Mouse (Mus musculus) right cerebral cortex, postnatal 25 days (tissue): ENCODE measurements at regions not wholly inside any gene's neighbourhood (a gene's known extent, or its start where the extent isn't known, plus 50 kb on each side); places are given as distances from the start of the nearest gene placed in this dataset.
A peak's percentile ranks its signal among the peaks of the same experiment; 100 is the strongest.

ENCODE experiments used
- DNase-seq: peaks from one replicate; pipeline ENCODE4 v3.0.0; 2022

DNA sequence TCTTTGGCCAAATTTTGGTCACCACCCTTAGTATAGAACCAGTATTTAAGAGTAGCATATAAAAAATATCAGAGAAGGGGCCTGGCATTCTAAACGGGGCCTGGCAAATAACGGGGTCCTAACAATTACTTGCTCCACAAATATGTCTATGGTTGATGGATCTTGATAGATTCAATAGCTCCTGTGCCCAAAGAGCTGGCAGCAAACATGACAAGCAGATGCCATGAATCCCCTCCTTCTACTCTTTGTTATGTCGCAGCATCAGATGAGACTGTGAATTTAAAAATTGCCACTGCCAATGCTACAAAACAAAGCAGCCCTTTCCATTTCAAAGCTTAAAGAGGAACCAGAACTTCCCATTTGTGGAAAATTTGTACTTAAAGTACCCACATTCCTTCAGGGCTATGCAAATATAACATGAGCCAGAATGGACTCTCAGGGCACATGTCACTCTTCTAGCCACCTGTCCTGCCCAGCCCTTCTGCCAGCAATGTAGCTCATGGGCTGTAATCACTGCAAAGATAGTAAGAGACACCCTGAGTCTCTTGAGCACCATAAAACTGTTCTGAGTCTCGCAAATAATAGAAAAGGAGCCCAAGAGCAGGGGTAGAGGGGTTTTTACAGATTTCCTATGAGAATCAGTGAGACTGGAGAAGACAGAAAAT is 342.4 kb upstream of the Kirrel3 start:
- no peak for DNase-seq

DNA sequence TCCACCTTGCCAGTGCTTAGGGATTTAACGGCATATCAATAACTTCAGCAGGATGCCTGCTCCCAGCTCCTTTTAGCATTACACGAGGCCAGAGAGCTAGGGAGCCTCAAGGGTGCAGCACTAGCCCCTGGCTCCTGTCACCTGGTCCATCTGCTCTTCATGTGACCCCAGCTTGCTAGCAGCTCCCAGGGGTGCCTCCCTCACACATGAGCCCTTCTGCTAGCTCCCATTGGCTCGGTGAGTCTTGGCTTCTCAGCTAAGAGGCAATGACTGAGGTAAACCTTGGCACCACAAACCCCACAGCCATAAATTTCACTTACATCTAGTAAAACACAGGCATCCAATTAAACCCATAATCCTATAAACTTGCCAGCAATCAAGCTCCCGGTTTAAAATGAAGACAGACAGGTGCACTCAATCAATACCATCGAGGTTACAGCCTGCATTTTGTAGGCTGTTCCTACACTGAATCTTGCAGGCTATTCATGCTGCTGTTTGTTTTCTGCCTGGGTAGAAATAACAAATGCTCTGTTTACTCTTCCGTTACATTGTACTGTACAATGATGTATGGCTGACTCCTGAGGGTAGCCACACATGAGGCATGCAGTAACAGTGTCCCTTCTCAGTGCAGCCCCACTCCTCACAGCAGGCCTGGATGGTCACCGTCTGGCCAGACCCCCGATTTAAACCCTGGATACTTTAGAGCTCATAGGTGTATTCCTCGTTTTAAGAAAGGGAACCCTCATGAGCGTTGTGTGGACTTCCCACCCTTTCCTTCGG is 330.3 kb upstream of the Kirrel3 start:
- DNase-seq, result no peak

DNA sequence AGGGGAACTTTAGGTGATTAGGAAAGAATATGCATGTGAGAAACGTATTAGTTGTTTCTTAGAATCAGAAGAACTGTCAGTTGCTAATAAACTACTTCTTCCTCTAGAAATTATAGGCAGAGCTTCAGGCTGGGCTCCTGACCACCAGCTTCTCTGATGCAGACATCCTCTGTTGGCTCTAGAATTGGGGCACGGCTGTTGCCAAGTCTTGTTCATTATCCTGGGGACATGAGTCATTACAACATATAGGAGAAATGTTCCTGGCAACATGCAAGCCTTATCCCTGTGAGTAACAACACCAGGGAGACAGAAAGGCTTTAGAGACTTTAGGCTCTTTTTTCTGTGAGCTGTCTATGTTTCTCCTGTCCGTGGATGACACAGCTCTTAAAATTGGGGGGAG is 329.1 kb upstream of the Kirrel3 start:
- peak; percentile 61 for DNase-seq

DNA sequence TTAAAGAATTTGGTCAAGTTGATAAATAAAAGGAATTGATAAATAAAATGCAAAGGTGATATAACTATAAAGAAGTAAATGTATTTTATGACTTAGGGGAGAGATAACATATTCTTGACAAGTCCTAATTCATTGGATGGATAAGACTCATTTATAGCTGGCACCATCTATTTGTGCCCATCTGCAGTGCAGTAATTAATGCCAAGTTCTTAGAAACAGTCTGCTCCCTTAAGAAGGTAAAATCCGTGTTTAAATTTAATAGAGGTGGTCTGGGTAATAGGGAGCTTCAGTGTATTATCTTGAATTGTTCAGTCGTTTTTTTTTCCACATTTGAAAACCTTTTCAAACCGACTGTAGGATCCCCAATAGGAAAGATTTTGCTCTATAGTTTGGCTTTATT is 324.6 kb upstream of the Kirrel3 start:
- DNase-seq, result no peak

DNA sequence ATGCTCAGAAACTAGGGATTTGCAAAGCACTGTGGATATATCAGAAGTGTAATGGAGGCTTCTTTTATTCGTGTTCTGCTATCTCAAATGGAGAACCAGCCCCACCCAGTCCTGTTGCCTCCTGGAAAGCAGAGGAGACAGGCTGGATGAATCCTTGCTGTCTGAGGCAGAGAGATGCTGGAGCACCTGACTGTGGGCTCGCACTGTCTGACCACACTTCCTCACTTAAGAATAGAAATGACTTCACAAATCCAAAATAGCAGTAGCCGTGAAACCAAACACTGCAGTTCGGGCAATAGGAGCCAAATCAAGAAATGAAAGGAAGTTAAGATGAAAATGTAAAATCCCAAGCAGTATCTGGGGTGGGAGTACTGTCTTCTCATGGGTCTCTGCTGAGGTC is 299.4 kb upstream of the Kirrel3 start:
- peak; percentile 18 for DNase-seq

DNA sequence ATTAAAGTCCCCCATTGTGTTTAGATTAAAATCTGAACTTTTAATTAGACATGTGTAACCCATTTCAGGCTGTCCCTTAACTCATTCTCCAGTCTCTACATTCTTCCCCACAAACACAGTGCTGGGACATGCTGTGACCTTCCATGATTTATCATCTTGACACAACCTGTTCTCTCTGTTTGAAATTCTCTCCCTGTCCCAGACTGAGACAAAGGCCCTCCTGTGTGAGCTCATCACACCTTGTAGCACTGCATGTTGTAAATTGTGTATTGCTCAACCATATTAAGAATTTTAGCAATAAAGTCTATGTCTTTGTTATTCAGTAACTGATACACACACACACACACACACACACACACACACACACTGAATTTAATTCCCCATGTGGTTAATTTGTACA is 293.2 kb upstream of the Kirrel3 start:
- DNase-seq, result no peak

DNA sequence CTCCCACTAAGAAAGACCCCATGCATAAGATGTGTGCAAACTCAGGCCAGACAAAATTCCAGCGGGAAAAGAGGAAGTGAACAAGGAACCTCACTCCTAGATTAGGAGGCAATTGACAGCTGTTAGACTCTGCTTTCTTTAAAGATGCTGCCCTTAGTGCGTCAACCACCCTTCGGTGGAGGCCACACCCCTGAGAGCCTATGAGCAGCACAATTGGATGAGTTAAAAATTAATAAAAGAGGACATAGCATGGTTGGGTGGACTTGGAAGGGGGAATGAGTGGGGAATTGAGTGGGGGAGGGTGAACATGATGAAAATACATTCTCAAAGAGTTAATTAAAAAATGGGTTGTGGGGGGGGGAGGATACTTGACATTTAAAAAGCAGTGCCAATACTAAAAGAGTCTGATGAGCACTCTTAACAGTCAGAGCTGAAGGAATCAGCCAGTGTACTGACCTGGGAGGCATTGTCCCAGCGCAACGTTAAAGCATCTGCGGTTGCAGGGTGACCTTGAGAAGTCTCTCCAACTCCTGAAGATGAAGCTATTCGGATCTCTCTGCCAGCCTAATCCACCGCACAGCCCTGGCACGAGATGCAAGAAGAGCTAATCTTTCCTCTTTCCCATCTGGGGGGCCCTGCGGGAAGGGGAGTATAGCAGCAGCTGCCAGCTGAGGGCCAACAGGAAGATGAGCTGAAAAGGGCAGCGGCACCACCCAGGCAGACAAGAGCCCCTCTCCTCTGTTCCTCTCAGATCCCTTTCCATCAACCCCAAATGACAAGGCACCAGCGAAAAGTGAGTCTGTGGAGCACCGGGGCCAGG is 283.4 kb upstream of the Kirrel3 start:
- DNase-seq, result no peak

DNA sequence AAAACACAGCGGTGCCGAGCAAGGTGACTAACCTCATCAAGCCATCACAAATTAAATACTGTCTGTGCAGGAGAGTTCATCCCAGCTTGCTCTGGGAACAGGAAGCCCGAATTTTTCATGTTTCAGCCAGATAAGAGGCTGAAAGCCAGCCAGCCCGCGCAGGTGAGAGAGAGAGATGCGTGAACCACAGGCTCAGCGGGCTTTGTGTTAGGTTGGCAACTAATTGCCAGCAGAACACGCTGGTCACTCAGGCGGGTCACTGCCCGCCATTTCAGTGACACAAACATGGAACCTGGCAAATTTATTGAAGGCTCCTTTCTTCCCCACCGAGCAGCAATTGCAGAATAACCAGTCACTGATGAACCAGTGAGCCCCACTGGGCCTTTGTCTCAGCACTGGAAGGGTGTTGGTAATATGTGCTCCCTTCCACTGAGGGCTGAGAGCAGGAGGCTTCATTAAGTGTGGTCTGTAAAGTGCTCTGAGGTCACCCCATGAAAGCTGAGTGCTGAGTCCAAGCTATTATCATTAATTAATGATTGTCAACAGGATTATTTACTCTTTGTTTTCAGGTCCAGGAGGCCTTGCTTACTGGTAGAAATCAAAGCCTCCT is 282.6 kb upstream of the Kirrel3 start:
- no peak for DNase-seq

DNA sequence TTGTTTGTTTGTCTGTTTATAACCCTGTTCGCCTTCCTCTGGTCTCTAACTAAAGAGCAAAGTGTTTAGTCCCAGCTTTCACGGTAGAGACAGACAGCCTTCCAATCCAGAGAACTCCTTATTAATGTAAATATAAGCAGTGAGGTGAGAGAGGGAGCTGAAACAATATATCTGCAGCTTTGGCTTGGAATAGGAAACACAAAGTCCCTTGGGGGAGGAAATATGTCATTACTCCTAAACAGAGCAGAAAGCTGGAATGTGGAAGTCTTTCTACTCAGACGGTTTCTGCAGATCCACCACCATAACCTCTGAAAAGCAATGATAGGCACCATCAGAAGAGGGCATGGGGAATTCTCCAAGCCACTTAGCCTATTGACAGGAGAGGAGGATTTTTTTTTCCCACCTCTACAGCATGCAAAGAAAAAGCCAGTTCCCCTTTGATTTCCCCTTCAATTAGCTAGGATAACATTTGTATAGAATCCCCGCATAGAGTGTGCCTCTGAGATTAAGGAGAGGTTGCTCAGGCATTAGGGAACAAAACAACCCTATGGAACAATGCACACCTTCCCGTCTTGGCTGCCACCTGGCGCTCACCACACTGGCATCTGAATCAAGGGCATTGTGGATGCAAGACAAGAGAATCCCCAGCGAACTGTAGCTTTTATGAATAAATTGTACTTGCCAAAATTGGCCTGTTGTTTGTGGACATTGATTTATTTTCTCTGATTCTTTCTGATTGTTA is 281.9 kb upstream of the Kirrel3 start:
- DNase-seq, result no peak

DNA sequence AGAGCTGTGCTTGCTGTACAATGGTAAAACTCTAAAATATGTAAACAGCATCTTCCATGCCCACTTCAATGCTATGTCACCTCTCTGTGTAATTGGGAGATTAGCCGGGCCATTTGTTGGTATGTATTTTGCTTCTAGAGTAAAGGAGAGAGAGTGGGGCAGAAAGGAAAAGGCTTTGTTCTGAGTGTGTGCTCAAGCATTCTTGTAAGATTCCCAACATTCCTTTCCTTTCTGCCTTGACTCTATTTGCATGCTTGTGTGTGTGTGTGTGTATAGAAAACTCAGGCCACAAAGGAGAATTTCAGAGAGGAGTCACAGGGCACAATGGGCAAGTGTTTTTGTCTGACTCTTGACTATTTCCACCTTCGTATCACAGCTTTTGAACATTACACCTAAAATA is 281.2 kb upstream of the Kirrel3 start:
- no peak for DNase-seq

DNA sequence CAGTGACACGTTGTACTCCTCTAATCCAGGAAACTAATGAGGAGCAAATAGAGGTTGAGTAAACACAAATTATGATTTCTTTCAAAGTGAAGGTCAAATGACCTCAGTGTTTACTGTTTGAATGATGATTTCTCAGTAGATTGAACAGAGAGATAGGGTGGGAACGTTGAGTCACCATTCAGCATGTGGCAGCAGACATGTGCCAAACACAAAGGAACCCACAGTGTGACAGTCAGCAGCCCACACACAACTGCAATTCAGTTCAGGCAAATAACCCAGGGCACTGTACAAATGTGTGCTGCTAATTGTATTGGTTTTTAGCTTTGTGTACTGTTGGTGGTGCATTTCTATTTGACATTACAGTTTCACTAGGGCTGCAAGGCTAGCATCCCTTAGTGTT is 254.1 kb upstream of the Kirrel3 start:
- DNase-seq, result no peak

DNA sequence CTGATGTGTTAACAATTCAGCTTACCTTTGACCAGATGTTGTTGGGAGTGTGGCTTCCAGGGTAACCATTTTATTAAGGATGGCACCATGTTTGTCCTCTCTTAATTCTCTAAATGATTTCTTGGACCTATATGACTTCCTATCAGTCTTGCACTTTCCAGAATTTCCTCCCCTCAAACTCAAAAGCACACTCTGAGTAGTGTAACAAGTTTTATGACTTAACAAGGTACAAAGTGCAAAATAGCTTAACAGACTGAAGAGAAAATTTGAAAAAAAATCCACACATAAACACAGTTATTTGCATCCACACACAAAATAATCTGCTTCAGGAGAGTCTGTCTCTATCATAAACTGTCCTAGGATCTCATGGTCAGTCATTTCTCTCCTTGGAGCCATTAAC is 251.0 kb upstream of the Kirrel3 start:
- no peak for DNase-seq

DNA sequence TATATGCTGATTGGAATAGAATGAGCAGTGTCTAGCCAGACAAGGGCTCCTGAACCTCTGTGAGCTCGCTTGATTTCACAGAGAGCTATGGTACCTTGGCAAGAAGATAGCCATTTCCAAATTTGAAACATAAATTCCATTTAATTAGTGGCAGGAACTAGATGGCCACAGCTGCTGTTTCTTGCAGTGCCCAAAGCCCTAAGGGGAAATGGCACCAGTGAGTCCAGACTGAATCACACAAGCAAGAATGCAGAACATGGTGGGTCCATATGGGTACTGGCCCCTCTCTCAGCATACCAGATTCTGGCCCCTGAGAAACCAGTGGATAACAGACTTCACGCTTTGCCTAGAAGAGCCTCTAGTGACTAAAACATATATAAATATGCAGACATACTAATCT is 246.2 kb upstream of the Kirrel3 start:
- DNase-seq, result no peak

DNA sequence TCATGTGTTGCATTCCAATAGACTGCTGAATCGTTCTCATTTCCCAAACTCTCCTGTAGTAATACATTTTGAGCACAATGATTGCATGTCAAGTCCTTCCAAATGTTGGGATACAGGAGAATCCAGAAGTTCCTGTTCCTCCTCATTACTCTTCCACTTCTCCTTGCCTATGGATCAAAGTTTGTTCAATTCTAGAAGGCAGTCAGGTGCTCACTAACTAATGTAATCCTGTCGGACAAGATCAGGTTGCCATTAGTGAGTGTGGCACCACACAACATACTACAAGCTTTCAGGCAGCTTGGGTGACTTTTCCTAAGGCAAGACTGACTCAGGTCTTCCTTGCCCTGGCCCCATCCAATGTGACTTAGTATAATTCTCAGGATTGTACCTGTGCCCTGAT is 242.0 kb upstream of the Kirrel3 start:
- no peak for DNase-seq

DNA sequence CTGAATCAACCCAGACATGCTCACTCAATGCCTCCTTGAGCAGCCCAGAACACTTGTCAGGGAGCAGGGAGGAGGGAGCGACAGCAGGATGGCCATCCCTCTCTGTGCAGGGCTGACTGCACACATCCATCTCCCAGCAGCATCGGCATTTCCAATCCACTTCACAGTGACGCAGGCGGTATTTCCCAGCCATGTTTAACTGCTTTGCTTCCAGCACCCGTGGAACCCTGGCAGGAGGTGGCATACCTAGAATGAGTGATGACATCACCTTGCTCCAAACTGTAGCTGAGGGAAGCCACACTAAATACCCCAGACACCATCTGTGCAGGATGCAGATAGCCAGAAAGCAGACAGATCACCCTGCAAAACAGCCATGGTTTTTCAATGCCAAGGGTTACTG is 241.1 kb upstream of the Kirrel3 start:
- no peak for DNase-seq

DNA sequence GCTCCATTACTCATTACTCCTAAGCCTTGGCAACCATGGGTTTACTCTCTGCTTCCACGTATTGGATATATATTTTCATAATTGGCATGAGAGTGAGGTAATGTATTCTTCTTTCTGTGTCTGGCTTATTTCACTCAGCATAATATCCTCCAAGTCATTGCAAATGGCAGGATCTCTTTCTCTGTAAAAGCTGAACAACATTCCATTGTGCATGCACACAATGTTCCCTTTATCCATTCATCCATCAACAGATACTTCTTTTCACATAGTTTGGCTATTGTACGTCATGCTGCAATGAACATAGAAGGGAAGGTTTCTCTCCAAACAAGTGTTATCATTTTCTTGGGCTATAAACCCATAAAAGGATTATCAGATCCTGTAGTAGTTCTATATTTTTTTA is 232.9 kb upstream of the Kirrel3 start:
- no peak for DNase-seq

DNA sequence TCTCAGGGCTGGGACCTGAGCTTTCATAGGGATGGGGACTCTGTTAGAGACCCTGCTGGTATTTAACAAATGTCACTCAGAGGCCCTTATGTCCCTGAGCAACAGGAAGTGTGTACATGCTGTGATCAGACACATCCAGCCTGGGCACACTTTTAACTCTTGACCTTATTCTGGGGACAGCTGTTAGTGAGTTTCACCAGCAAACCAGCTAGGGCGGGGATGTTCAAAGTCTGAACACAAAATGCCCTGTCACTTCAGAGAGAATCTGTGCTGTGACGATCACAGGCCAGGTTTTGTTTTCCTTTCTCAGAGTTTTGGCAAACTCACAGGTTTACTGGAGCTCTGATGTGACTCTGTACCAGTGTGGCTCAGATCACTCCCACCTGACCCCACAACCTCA is 227.2 kb upstream of the Kirrel3 start:
- no peak for DNase-seq

DNA sequence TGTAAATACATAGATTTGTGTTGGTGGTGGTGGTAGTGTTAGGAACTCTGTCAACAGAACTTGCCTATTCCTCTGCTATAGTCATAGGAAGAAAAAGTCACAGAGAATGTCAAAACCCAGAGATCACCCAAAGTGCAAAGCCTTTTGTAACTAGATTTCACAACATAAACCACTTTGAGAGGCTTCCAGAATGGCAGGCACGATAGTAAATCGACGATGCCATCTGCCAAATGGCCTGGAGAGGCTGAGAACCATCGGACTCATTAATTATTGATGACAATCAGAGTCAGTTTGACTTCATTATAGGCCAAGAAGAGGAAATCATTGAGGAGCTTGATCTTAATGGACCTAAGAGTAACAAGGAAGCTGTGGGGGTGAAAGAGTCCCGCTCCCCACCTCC is 207.6 kb upstream of the Kirrel3 start:
- no peak for DNase-seq

DNA sequence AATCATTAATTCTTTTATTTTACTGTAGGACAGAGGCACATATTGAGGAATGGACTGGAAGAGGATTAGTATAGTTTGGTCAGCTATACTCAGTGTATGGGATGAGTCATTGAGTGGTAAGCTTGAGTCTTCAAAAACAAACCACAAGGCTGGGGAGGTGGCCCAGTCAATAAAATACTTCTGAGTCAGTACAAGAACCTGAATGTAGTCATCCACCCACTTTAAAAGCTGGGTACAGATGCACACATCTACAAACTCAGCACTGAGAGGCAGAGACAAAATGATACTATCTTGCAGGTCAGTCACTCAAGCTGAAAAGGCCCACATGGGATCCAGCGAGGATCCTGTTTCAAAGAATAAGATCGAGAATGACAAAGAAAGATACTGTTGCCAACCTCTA is 206.3 kb upstream of the Kirrel3 start:
- no peak for DNase-seq

DNA sequence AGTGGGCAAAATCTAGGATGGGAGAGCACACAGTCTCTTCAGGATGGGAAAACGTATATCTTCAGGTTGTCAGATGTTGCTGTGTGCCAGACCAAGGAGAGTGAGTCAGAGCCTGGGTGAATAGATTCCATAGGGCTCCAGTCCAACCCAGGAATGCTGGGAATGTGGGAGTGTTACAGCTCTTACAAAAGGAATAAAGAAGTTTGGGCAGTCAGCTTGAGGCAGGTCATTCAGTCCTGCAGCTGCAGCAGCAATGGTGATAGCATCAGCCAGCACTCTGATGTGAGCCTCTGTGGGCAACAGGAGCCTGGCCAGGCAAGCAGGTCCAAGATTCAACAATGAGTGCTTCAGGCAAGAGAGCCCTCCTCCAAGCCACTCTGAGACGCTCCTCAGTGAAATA is 205.8 kb upstream of the Kirrel3 start:
- peak; percentile 16 for DNase-seq

DNA sequence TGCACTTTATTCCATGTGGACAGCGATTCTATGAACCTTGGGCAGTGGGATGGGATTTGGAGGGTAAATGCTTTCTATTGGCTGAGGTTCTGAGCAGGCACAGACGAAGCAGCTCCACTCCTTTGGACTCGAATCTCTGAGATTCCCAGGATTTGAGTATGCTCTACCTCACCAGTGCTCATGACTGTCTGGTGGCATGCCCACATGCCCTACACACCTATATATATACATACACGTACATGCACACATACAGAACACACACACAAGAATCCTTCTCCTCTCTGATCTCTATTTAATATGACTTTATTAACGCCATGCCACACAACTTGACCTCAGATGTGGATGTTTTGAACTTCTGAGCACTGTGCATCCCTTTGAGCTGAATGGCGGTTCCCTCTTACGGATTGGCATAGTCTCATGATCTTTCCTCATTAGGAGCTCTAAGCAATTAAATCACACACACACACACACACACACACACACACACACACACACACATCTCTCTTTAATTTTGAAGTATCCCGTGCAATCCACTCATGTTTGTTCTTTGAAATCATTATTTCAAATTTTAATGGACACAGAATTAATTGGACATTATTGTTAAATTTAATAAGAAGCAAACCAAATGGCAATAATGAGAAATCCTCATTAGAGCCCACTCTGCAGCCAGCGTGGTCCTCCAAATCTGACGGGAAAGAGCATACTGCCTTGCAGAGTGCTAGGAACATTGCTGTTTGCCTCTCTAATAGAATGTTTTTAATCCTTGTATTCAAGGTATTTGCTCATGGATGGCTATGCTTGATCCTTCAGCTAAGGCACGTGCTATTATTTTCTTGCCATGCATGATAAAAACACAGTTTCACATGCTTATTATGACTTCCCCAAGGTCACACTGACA is 205.1 kb upstream of the Kirrel3 start:
- no peak for DNase-seq

DNA sequence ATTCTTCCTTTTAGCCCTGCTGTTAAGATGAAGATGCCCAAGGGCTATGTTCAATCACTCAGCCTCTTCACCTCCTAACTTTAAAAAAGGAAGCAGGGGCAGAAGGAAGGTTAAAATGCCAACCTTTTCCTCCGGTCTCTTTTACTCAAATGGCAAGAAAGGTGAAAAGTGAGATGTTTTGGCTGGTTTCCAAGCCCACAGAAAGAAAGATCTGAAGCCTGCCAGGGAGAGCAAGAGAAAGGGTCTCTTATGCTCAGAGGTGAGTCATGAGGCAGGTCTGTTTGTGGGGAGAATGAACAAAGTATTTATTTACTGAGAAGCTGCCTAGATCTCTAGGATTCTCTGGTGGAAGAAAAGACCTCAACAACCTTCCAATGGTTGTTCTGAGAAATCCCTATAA is 162.1 kb upstream of the Kirrel3 start:
- no peak for DNase-seq
